Mouse (Mus musculus): Measurements from ENCODE around the gene Phf11a.

Gene Phf11a

GRCm38 (mm10) chr14:59233635-59234034 is 63.7 kb downstream of the Phf11a start:
- Histone ChIP-seq H3K9me3 (ENCODE audit: low read length) (no peaks in the 10 kb centered on the region; the same call in 1 of the 2 replicates), H3K4me3 (replicated peaks; ENCODE audit: low read length) (no peak overlapping the region), H3K4me1 (replicated peaks; ENCODE audit: low read depth, low read length) (no peaks in the 10 kb centered on the region), H3K27me3 (ENCODE audit: insufficient read depth, low read length) (no peaks in the 10 kb centered on the region), H3K36me3 (ENCODE audit: insufficient read depth, low read length) (peaks cover 94% of the 10 kb centered on the region)
- no peak for TF ChIP-seq NANOG (IDR thresholded peaks at IDR 0.05; ENCODE audit: borderline replicate concordance, low read length)
- no peak for TF ChIP-seq CTCF (conservative IDR thresholded peaks at IDR 0.05; ENCODE audit: low read length)
- TF ChIP-seq POU5F1 (IDR thresholded peaks at IDR 0.05; ENCODE audit: borderline replicate concordance, low read length) = no peak

- no peaks in the 10 kb centered on the region for H3K27me3 ChIP-seq (ENCODE audit: insufficient read depth, low read length)
- no peaks in the 10 kb centered on the region for H3K9me3 ChIP-seq (ENCODE audit: low read length)
- no peak overlapping the region for H3K4me3 ChIP-seq (replicated peaks; ENCODE audit: low read length)
- H3K4me1 ChIP-seq (replicated peaks; ENCODE audit: low read depth, low read length) = no peaks in the 10 kb centered on the region
- no peak for TF ChIP-seq POU5F1 (IDR thresholded peaks at IDR 0.05; ENCODE audit: borderline replicate concordance, low read length)
- TF ChIP-seq CTCF (conservative IDR thresholded peaks at IDR 0.05; ENCODE audit: low read length) = no peak
- no peak for TF ChIP-seq NANOG (IDR thresholded peaks at IDR 0.05; ENCODE audit: borderline replicate concordance, low read length)
- peaks cover 96% of the 10 kb centered on the region for H3K36me3 ChIP-seq (ENCODE audit: insufficient read depth, low read length)
Observed at GRCm38 (mm10) chr14:59232003-59232402, 65.3 kb downstream of the Phf11a start.

GRCm38 (mm10) chr14:59230331-59230966 is 66.9 kb downstream of the Phf11a start:
- Histone ChIP-seq H3K36me3 (ENCODE audit: insufficient read depth, low read length) (peaks cover 99% of the 10 kb centered on the region), H3K9me3 (ENCODE audit: low read length) (no peaks in the 10 kb centered on the region), H3K27me3 (ENCODE audit: insufficient read depth, low read length) (no peaks in the 10 kb centered on the region), H3K4me3 (replicated peaks; ENCODE audit: low read length) (no peak overlapping the region), H3K4me1 (replicated peaks; ENCODE audit: low read depth, low read length) (no peaks in the 10 kb centered on the region)
- no peak for TF ChIP-seq CTCF (conservative IDR thresholded peaks at IDR 0.05; ENCODE audit: low read length)
- TF ChIP-seq NANOG (IDR thresholded peaks at IDR 0.05; ENCODE audit: borderline replicate concordance, low read length) = no peak
- no peak for TF ChIP-seq POU5F1 (IDR thresholded peaks at IDR 0.05; ENCODE audit: borderline replicate concordance, low read length)

- no peak overlapping the region for H3K4me3 ChIP-seq (replicated peaks; ENCODE audit: low read length)
- TF ChIP-seq NANOG (IDR thresholded peaks at IDR 0.05; ENCODE audit: borderline replicate concordance, low read length) (no peak), POU5F1 (IDR thresholded peaks at IDR 0.05; ENCODE audit: borderline replicate concordance, low read length) (no peak), CTCF (conservative IDR thresholded peaks at IDR 0.05; ENCODE audit: low read length) (no peak)
- H3K9me3 ChIP-seq (ENCODE audit: low read length) = no peaks in the 10 kb centered on the region
- H3K27me3 ChIP-seq (ENCODE audit: insufficient read depth, low read length) = no peaks in the 10 kb centered on the region
- no peaks in the 10 kb centered on the region for H3K4me1 ChIP-seq (replicated peaks; ENCODE audit: low read depth, low read length)
- peaks cover 99% of the 10 kb centered on the region for H3K36me3 ChIP-seq (ENCODE audit: insufficient read depth, low read length)
Observed at GRCm38 (mm10) chr14:59229822-59230221, 67.5 kb downstream of the Phf11a start.

Measured in E14TG2a.4 (cell line).